Mouse (Mus musculus) induced T-regulatory cell, adult 2 months (primary cell): ENCODE results near the gene Mixl1.

ENCODE experiments used
- DNase-seq: peaks from one replicate; pipeline ENCODE4 v3.0.0-alpha.2; 2012; ENCODE audit warnings: low read depth

Mixl1 gene

DNA sequence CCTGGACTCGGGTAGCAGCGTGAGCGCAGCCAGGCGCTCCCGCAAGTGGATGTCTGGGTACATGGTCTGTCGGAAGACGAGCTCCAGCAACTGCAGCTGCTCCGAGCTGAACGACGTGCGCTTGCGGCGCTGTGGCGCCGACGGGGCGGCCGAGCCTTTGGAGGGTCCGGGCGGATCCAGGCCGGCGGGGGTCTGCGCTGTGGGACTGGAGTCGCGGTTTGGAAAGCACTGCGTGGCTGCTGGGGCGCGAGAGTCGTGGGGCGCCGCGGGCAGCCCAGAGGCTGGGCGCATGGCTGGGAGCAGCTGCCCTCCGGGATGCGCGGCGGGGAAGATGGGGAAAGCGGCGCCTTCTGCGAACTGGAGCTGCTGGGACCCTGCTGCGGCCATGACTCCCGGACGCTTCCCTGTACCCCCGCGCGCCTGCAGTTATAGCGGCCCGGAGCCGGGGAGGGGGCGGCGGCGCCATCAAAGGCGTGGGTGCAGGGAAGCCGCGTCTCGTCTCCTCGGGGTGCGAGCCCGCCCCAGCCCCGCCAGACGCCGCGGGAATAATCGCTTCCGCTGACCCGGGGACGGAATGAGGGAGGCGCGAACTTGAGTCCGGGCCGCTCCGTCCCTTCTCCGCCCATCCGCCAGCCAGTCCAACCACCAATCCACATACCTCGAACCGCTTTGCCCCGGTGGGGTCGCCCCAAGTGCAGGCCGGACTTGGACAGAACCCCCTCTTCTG is at the start of gene Mixl1:
Mixl1 (minus strand) TSS at position 409 of the 727 bp plus-strand sequence.
- DNase-seq, result peak; percentile 16

DNA sequence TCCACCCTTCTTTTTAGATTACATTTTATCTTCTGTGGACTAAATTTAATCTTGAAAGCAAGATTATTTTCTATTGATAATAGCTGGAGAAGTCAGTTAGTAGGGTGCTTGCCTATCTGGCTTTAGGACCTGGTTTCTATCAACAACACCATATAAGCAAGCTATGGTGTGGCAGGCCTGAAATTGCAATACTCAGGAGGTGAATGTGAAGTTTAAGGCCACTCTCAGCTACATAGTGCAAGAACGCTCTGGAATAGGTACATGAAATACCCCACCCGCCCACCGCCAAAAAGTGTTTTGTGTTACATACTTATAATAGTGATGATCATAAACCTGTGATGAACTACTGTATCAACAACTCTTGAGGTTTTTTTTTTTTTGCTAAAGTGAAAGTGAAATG is 32.4 kb upstream of the Mixl1 start:
- peak; percentile 43 for DNase-seq

DNA sequence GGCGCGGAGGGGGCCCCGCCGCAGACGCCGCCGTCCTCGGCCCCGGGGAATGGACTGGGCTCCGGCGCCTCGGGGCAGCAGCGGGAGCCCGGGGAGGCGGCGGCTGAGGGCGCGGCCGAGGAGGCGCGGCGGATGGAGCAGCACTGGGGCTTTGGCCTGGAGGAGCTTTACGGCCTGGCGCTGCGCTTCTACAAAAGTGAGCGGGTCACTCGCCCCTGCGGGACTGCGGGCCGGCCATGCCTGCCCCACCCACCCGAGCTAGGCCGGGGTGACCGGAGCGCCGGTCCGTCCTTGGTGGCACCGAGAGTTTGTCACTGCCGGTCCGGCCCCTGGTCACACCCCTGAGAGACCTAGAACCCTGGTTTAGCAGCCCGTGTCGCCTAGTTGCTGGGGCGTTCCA is 29.3 kb upstream of the Mixl1 start:
- DNase-seq, result no peak

DNA sequence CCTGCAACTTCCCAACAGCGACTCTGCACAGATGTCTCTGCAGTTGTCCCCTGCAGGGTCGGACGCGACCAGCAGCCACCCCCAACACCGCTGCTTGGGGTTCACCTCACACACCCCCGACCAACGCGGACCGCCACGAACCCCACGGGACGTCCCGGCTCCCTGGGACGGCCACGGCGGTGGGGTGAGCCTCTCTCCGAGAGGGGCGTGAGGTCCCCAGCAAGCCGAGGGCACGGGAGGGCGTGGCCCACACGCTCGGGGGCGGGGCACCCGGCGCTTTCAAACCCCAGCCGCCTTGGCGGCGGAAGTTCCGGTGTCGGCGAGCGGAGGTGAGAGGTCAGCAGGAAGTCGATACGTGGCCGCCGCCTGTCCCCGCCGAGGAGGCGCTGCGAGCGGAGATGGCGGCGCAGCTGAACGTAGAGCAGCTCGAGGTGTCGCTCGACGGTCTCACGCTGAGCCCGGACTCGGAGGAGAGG is 28.9 kb upstream of the Mixl1 start, which contains the start of gene Acbd3:
Acbd3 (plus strand) TSS at position 340 of the 476 bp plus-strand sequence.
- peak; percentile 94 for DNase-seq

DNA sequence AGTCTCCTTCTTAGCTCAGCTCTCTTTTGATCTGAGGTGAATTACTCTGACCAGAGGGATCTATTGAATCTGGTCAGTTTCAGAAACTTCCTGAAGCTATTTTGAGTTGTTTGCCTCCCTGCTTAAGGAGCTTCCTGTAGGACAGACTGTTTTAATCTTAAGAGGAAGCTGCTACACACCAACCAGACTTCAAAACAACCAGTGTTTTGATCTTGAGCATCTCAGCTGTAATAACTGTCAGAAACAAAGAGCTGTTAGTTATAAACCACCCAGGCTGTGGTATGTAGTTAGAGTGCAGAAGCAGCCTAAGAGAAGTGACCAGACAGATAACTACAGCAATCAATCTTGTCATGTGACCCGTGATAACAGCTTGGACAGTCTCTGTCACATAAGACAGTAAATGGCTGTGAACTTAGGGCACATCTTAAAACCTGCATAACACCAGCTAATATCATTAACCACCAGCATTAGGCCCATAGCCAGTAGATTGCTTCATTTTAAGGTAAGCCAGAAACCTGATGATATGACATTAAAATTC is 26.9 kb upstream of the Mixl1 start:
- DNase-seq, result no peak

DNA sequence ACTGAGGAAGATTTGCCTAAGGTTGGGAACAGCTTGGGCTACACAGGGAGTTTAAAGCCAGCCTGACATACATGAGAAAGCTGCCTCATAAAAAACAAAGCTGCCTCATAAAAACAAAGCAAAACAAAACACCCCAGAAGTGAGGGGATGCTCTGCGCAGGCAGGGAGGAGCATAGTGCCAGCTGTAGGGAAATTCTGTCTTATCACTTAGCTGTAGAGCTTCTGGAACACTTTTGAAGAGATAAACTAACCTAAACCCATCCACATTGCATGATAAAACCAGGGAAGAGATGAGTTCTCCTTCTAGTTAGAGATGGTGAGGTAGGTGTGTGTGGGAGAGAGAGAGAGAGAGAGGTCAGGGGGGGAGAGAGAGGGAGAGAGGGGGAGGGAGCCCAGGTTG is 25.8 kb upstream of the Mixl1 start:
- DNase-seq, result no peak

DNA sequence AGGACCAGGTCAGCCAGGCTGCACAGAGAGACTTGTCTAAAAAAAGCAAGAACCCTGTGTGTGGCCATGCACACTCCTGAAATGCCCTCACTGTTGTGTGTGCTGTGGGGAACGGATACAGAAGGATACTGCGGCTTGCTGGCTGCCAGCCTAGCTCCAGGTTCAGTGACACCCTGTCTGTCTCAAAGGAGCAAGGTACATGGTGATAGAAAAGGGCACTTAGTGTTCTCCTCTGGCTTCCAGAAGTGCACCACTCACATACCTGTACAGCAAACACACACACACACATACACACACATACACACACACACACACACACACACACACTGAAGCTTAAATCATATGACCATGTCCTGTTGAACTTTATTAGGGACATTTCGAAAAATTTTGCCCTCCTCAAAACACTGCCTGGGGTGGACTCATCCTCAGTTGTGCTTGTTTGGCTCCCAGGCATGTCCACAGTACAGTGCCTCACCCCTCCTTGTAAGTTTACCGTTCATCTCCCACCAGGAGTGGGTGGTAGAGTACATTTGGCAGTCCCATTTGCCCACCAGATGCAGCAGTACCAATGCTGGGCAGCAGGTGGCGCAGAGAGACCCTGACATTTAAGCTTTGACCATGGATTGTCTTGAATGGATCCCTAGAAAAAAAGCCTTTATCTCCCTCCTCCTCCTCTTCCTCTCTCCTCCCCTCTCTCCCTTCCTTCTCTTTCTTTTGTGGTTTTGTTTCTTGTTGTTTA is 23.3 kb upstream of the Mixl1 start:
- DNase-seq, result peak; percentile 90

DNA sequence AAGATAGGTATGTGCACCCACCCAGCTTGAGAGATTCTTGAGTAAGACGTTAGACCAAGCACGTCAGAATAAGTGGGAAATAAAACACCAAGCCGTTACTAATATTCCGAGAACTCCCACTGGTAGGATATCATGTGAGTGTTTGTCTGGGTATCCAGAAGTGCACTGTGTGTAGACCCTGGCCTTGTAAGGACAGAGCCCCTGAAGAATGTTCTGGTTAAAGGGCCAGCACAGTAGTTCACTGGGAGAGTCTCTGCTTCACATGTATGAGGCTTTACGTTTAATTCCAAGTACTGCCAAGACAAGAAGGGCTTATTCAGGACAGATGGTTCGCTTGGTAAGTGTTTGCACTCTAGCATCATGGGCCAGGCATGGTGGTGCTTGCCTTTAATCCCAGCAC is 22.6 kb upstream of the Mixl1 start:
- no peak for DNase-seq

DNA sequence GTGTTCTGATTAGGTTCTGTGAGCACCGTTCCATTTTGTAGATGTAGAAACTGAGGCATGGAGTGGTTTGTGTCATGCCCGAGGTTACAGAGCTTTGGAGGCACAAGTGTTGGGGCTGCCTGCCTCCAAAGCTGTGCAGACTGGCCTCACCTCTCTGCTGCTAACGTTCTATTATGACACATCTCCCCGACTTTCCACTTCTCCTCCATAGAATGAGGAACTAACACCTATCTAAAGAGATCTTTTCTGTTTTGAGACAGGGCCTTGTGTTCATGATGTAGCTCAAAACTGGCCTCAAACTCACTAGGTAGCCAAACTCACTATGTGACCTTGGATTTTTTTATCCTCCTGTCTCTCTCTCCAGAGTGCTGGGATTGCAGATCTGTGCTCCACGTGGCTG is 21.9 kb upstream of the Mixl1 start:
- no peak for DNase-seq

DNA sequence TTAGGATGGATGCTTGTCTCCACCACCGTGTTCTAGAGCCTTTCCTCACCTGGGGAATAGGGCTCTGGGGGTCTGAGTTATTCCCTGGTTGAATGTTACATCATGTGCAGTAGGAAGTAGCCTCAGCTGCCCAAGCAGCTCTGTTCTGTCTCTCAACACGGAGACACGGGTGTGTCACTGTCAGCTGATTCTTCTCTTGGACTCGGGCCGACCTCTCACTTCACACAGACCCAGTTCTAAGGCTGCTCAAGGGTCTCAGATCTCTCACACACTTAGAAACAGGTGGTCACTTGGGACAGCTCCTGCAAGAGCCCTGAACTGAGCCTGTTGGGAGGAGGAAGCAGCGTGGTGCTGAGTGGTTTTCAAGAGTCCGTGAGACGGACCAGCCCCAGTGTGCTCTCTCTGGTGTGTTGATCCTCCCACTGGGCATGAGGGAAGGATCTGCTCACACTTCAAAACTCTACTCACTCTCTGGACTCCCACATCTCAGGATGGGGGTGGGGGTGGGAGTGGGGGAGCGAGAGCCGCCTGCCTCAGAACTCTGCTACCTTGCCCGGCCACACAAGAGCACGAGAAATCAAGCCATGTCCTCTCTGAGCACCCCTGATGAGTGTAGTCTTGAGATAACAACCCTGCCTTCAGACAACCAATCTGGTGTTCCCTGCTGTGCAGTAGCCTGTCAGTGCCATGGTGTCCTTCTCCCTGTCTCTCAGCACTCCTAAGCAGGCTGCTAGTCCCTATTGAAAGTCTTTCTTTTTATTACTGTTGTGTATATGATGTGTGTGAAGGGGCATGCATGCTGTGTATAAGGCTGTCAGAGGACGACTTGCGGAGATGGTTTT is 12.3 kb upstream of the Mixl1 start:
- no peak for DNase-seq

DNA sequence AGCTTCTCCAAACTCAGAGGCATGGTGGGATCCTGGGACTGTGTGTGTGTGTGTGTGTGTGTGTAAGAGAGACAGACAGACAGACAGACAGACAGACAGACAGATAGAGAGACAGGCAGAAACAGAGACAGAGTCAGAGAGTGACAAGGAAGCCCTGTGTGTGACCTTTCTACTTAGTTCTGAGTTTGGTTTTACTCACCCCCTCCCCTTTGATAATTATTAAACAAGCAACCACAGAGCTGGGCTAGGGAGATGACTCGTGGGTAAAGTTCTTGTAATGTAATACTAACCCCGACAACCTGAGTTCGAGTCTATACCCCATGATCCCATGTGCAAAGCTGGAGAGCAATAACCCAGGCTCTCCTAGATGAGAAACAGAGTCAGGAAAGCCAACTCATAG is 11.0 kb upstream of the Mixl1 start:
- DNase-seq, result no peak

DNA sequence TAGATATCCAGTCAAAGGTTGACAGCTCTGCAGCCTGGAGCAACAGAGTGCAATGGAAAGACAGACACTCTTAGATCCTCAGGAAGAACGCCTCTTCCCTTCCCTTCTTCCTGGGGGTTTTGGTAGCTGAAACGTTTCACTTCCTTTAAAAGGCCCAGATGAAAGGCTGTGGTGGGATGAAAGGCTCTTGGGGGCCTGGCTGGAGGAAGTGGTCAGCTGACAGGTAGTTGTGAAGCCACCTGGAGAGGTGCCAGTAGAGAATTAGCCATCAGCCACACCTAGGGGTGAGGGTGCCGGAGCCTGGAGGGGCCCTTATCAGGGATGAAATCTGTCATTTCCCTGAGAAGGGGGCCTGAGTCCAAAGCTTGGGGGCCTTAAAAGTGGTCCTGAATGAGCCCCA is 10.5 kb upstream of the Mixl1 start:
- DNase-seq, result no peak

DNA sequence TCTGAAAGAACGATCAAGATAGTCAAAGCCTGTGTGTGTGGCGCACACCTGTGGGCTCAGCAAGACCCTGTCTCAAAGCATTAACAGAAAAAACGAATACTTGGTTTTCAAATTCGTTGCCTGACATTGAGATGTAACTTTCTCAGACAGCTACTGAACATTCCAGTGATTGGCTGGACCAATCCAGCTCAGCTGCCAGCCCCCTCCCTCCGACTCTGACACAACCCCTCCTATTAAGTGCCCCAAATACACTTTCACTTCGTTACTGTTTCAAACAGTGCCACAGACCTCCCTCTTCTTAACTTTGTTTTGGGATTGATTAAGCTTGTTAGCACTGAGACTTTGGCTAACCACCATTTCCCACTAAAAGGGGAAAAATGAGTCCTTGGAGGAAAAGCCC is 6.6 kb upstream of the Mixl1 start:
- DNase-seq, result no peak

DNA sequence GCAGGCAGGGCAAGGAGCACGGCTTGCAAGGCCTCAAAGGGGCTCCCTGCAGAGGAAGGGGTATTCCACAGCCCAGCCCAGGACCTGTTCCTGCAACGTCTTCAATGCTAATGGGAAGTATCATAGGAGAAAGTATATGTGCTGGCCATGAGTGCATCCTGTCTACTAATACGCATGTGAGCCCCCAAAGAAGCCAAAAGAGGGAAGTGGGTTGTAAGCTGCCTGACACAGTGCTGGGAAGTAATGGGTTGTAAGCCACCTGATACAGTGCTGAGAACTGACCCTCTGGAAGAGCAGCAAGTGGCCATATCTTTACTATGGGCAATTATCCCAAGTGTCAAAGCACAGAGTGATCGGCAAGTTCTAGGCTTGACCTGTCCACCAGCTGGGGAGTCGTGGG is 1.2 kb upstream of the Mixl1 start:
- no peak for DNase-seq

DNA sequence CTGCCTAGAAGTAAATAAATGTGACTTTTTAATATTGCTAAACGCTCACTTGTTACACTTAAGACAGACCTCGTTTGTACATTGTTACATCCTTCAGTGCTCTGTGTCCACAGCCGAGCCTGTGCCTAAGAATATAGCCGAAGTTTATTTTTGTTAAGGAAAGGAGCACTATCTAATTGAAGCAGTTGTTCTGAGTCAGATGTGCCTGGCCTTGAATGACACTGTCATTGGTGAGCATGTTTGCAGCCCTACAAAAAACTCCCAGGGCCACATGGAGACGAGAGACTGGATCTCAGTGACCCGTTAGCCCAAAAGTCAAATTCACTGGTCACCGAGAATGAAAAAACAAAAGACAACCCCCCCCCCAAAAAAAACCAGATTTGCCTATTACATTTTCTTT is 5.5 kb downstream of the Mixl1 start:
- DNase-seq, result no peak
